Mouse (Mus musculus): ENCODE measurements around the gene Alk. TPM values are rescaled to one million over a fixed set of nuclear protein-coding genes. Genes with fewer than 3 reads are reported as not detected.
"Not testable (repeated sequence)": the region's sequence is repeated elsewhere in the genome, so short reads cannot be mapped to it uniquely, and the experiment has no call there.

Alk gene
- polyA plus RNA-seq, 1 experiment from 2014 or later = 0.11 TPM

- not testable (repeated sequence) for H3K4me1 ChIP-seq (ENCODE audit: control insufficient read depth, insufficient read depth, low read length); H3K27ac ChIP-seq (ENCODE audit: low read depth, low read length); H3K4me2 ChIP-seq (replicated peaks; ENCODE audit: low read depth, low read length); H3K9ac ChIP-seq (ENCODE audit: low read depth, low read length); ATAC-seq (ENCODE audit: low FRiP score, low TSS enrichment); H3K27me3 ChIP-seq (ENCODE audit: control insufficient read depth, insufficient read depth, low read length); H3K36me3 ChIP-seq (ENCODE audit: control insufficient read depth, insufficient read depth, low read length); H3K4me3 ChIP-seq (ENCODE audit: low read length); H3K9me3 ChIP-seq (ENCODE audit: control insufficient read depth, low read length)
- 89% methylated on average over 7 of the region's 7 CpGs for whole genome bisulfite sequencing
These were observed 125.2 kb downstream of the Alk start for GRCm38 (mm10) chr17:72479260-72479659.

- Histone ChIP-seq H3K27ac (ENCODE audit: low read depth, low read length) (no peak overlapping the region), H3K9ac (ENCODE audit: low read depth, low read length) (no peak overlapping the region), H3K36me3 (ENCODE audit: control insufficient read depth, insufficient read depth, low read length) (no peaks in the 10 kb centered on the region), H3K27me3 (ENCODE audit: control insufficient read depth, insufficient read depth, low read length) (no peaks in the 10 kb centered on the region), H3K9me3 (ENCODE audit: control insufficient read depth, low read length) (no peaks in the 10 kb centered on the region), H3K4me2 (replicated peaks; ENCODE audit: low read depth, low read length) (no peak overlapping the region), H3K4me1 (ENCODE audit: control insufficient read depth, insufficient read depth, low read length) (no peaks in the 10 kb centered on the region), H3K4me3 (ENCODE audit: low read length) (no peak overlapping the region)
- ATAC-seq (ENCODE audit: low FRiP score, low TSS enrichment) = no peak
- 66% methylated on average over 5 of the region's 5 CpGs for WGBS
These were observed 126.5 kb downstream of the Alk start for GRCm38 (mm10) chr17:72477889-72478405.

GRCm38 (mm10) chr17:72476956-72477355, 127.5 kb downstream of the Alk start:
- no peaks in the 10 kb centered on the region for H3K9me3 ChIP-seq (ENCODE audit: control insufficient read depth, low read length)
- H3K27me3 ChIP-seq (ENCODE audit: control insufficient read depth, insufficient read depth, low read length) = no peaks in the 10 kb centered on the region
- H3K36me3 ChIP-seq (ENCODE audit: control insufficient read depth, insufficient read depth, low read length) = no peaks in the 10 kb centered on the region
- H3K4me2 ChIP-seq (replicated peaks; ENCODE audit: low read depth, low read length) = no peak overlapping the region
- 53% methylated on average over 4 of the region's 4 CpGs for WGBS
- no peak overlapping the region for H3K4me3 ChIP-seq (ENCODE audit: low read length)
- H3K27ac ChIP-seq (ENCODE audit: low read depth, low read length) = no peak overlapping the region
- ATAC-seq (ENCODE audit: low FRiP score, low TSS enrichment) = no peak
- H3K4me1 ChIP-seq (ENCODE audit: control insufficient read depth, insufficient read depth, low read length) = no peaks in the 10 kb centered on the region
- H3K9ac ChIP-seq (ENCODE audit: low read depth, low read length) = no peak overlapping the region

- Histone ChIP-seq H3K9ac (ENCODE audit: low read depth, low read length) (no peak overlapping the region), H3K4me1 (ENCODE audit: control insufficient read depth, insufficient read depth, low read length) (no peaks in the 10 kb centered on the region), H3K36me3 (ENCODE audit: control insufficient read depth, insufficient read depth, low read length) (no peaks in the 10 kb centered on the region), H3K9me3 (ENCODE audit: control insufficient read depth, low read length) (no peaks in the 10 kb centered on the region), H3K4me3 (ENCODE audit: low read length) (no peak overlapping the region), H3K27ac (ENCODE audit: low read depth, low read length) (no peak overlapping the region), H3K27me3 (ENCODE audit: control insufficient read depth, insufficient read depth, low read length) (no peaks in the 10 kb centered on the region), H3K4me2 (replicated peaks; ENCODE audit: low read depth, low read length) (no peak overlapping the region)
- WGBS = 69% methylated on average over 5 of the region's 5 CpGs
- no peak for ATAC-seq (ENCODE audit: low FRiP score, low TSS enrichment)
These were observed 130.3 kb downstream of the Alk start for GRCm38 (mm10) chr17:72474166-72474565.

- ATAC-seq (ENCODE audit: low FRiP score, low TSS enrichment) = no peak
- H3K4me3 ChIP-seq (ENCODE audit: low read length) = no peak overlapping the region
- no peaks in the 10 kb centered on the region for H3K4me1 ChIP-seq (ENCODE audit: control insufficient read depth, insufficient read depth, low read length)
- no peaks in the 10 kb centered on the region for H3K36me3 ChIP-seq (ENCODE audit: control insufficient read depth, insufficient read depth, low read length)
- H3K4me2 ChIP-seq (replicated peaks; ENCODE audit: low read depth, low read length) = no peak overlapping the region
- H3K9me3 ChIP-seq (ENCODE audit: control insufficient read depth, low read length) = no peaks in the 10 kb centered on the region
- no peaks in the 10 kb centered on the region for H3K27me3 ChIP-seq (ENCODE audit: control insufficient read depth, insufficient read depth, low read length)
- no peak overlapping the region for H3K27ac ChIP-seq (ENCODE audit: low read depth, low read length)
- H3K9ac ChIP-seq (ENCODE audit: low read depth, low read length) = no peak overlapping the region
- 86% methylated on average over 4 of the region's 4 CpGs for WGBS
These were observed 155.9 kb downstream of the Alk start for GRCm38 (mm10) chr17:72448477-72448876.

- Histone ChIP-seq H3K27me3 (ENCODE audit: control insufficient read depth, insufficient read depth, low read length) (no peaks in the 10 kb centered on the region), H3K27ac (ENCODE audit: low read depth, low read length) (no peak overlapping the region), H3K9me3 (ENCODE audit: control insufficient read depth, low read length) (no peaks in the 10 kb centered on the region), H3K4me1 (ENCODE audit: control insufficient read depth, insufficient read depth, low read length) (no peaks in the 10 kb centered on the region), H3K36me3 (ENCODE audit: control insufficient read depth, insufficient read depth, low read length) (no peaks in the 10 kb centered on the region), H3K4me2 (replicated peaks; ENCODE audit: low read depth, low read length) (no peak overlapping the region), H3K4me3 (ENCODE audit: low read length) (no peak overlapping the region), H3K9ac (ENCODE audit: low read depth, low read length) (no peak overlapping the region)
- 73% methylated on average over 3 of the region's 3 CpGs for WGBS
- no peak for ATAC-seq (ENCODE audit: low FRiP score, low TSS enrichment)
These were observed 158.9 kb downstream of the Alk start for GRCm38 (mm10) chr17:72445204-72446177.

- Histone ChIP-seq H3K27me3 (ENCODE audit: control insufficient read depth, insufficient read depth, low read length) (no peaks in the 10 kb centered on the region), H3K27ac (ENCODE audit: low read depth, low read length) (no peak overlapping the region), H3K36me3 (ENCODE audit: control insufficient read depth, insufficient read depth, low read length) (no peaks in the 10 kb centered on the region), H3K4me3 (ENCODE audit: low read length) (no peak overlapping the region), H3K4me2 (replicated peaks; ENCODE audit: low read depth, low read length) (no peak overlapping the region), H3K9ac (ENCODE audit: low read depth, low read length) (no peak overlapping the region), H3K9me3 (ENCODE audit: control insufficient read depth, low read length) (no peaks in the 10 kb centered on the region), H3K4me1 (ENCODE audit: control insufficient read depth, insufficient read depth, low read length) (no peaks in the 10 kb centered on the region)
- no peak for ATAC-seq (ENCODE audit: low FRiP score, low TSS enrichment)
- 64% methylated on average over 4 of the region's 4 CpGs for WGBS
These were observed 187.0 kb downstream of the Alk start for GRCm38 (mm10) chr17:72417451-72417850.

- Histone ChIP-seq H3K4me1 (ENCODE audit: control insufficient read depth, insufficient read depth, low read length) (no peaks in the 10 kb centered on the region), H3K9me3 (ENCODE audit: control insufficient read depth, low read length) (no peaks in the 10 kb centered on the region), H3K27me3 (ENCODE audit: control insufficient read depth, insufficient read depth, low read length) (no peaks in the 10 kb centered on the region), H3K4me3 (ENCODE audit: low read length) (no peak overlapping the region), H3K27ac (ENCODE audit: low read depth, low read length) (no peak overlapping the region), H3K36me3 (ENCODE audit: control insufficient read depth, insufficient read depth, low read length) (no peaks in the 10 kb centered on the region), H3K9ac (ENCODE audit: low read depth, low read length) (no peak overlapping the region), H3K4me2 (replicated peaks; ENCODE audit: low read depth, low read length) (no peak overlapping the region)
- ATAC-seq (ENCODE audit: low FRiP score, low TSS enrichment) = no peak
These were observed 189.8 kb downstream of the Alk start for GRCm38 (mm10) chr17:72414676-72415075.

GRCm38 (mm10) chr17:72404813-72405212, 199.6 kb downstream of the Alk start:
- Histone ChIP-seq H3K4me3 (ENCODE audit: low read length) (no peak overlapping the region), H3K4me2 (replicated peaks; ENCODE audit: low read depth, low read length) (no peak overlapping the region), H3K36me3 (ENCODE audit: control insufficient read depth, insufficient read depth, low read length) (no peaks in the 10 kb centered on the region), H3K9me3 (ENCODE audit: control insufficient read depth, low read length) (no peaks in the 10 kb centered on the region), H3K9ac (ENCODE audit: low read depth, low read length) (no peak overlapping the region), H3K4me1 (ENCODE audit: control insufficient read depth, insufficient read depth, low read length) (no peaks in the 10 kb centered on the region), H3K27ac (ENCODE audit: low read depth, low read length) (no peak overlapping the region), H3K27me3 (ENCODE audit: control insufficient read depth, insufficient read depth, low read length) (no peaks in the 10 kb centered on the region)
- no peak for ATAC-seq (ENCODE audit: low FRiP score, low TSS enrichment)
- 59% methylated on average over 2 of the region's 2 CpGs for WGBS
